Mouse (Mus musculus) spleen, postnatal 10 days (tissue): ENCODE results near the gene Ppp1r12c.
"Not testable (repeated sequence)": the region's sequence is repeated elsewhere in the genome, so short reads cannot be mapped to it uniquely, and the experiment has no call there.

Experiments used
- DNase-seq, 2 experiments: peaks; one replicate each; pipeline ENCODE4 v3.0.0; 2021 to 2022; ENCODE audit warnings: low spot score in 2 of 2

Ppp1r12c gene

GRCm38 (mm10) chr7:4501558-4502397 lies at the start of gene Ppp1r12c:
Gene Ppp1r12c (minus strand): TSS chr7:4501680.
- peak; percentile 95 to 96 for DNase-seq

GRCm38 (mm10) chr7:4547221-4547641 lies 45.8 kb upstream of the Ppp1r12c start, which contains the start of gene Syt5:
Gene Syt5 (minus strand): TSS chr7:4547541.
- DNase-seq: no peak

GRCm38 (mm10) chr7:4546591-4547131 lies 45.2 kb upstream of the Ppp1r12c start:
- DNase-seq: peak in 1 of 2 experiments; percentile 42

GRCm38 (mm10) chr7:4546050-4546449 lies 44.6 kb upstream of the Ppp1r12c start:
- no peak for DNase-seq

GRCm38 (mm10) chr7:4542013-4542412 lies 40.5 kb upstream of the Ppp1r12c start:
- DNase-seq: peak in 1 of 2 experiments; percentile 34

- DNase-seq: no peak
These were observed 39.9 kb upstream of the Ppp1r12c start for GRCm38 (mm10) chr7:4541344-4541743.

- no peak for DNase-seq
These were observed 37.5 kb upstream of the Ppp1r12c start for GRCm38 (mm10) chr7:4539019-4539418.

- DNase-seq: no peak
These were observed 35.7 kb upstream of the Ppp1r12c start for GRCm38 (mm10) chr7:4537181-4537580.

- no peak for DNase-seq
These were observed 34.9 kb upstream of the Ppp1r12c start for GRCm38 (mm10) chr7:4536369-4536768.

- DNase-seq: no peak
These were observed 30.7 kb upstream of the Ppp1r12c start, which contains the start of gene Dnaaf3 for GRCm38 (mm10) chr7:4532005-4532729. Gene Dnaaf3 (minus strand): TSS chr7:4532453.

- DNase-seq: not testable (repeated sequence)
These were observed 28.7 kb upstream of the Ppp1r12c start for GRCm38 (mm10) chr7:4530166-4530565.

GRCm38 (mm10) chr7:4527302-4527689 lies 25.8 kb upstream of the Ppp1r12c start:
- DNase-seq: no peak

GRCm38 (mm10) chr7:4526341-4527301 lies 25.1 kb upstream of the Ppp1r12c start:
- DNase-seq: peak in 1 of 2 experiments; percentile 82

GRCm38 (mm10) chr7:4524212-4524922 lies 22.9 kb upstream of the Ppp1r12c start, which contains the start of gene Tnni3:
Gene Tnni3 (minus strand): TSS chr7:4524229.
- peak in 1 of 2 experiments; percentile 64 for DNase-seq

- DNase-seq: no peak
These were observed 22.0 kb upstream of the Ppp1r12c start for GRCm38 (mm10) chr7:4523205-4524130.

- no peak for DNase-seq
These were observed 20.8 kb upstream of the Ppp1r12c start for GRCm38 (mm10) chr7:4522292-4522691.

- no peak for DNase-seq
These were observed 19.9 kb upstream of the Ppp1r12c start for GRCm38 (mm10) chr7:4521231-4522003.

- DNase-seq: no peak
These were observed 17.0 kb upstream of the Ppp1r12c start for GRCm38 (mm10) chr7:4518487-4518886.
